15 mouse cellular contexts compared by ENCODE assay signal in genomic region chr15:81806621-81807404, GRCm38 (mm10). TPM values are rescaled to one million over a fixed set of nuclear protein-coding genes. Genes with fewer than 3 reads are reported as not detected.
DNase-seq lines count a peak whose midpoint lies in the region; ATAC-seq and TF ChIP-seq lines count a peak whose summit lies in the region.
"Had no signal": no experiment of that assay in that cellular context is flagged by ENCODE, and none has a peak within 500 bp of the region (broad histone marks: within the 10 kb centered on the region; RNA-seq: fewer than 3 reads in every experiment).

No protein-coding gene starts in this region.

- DNase-seq in kidney, adult 18-20 months, result peak; percentile 63
- DNase-seq in Patski (ENCODE audit: low read depth, low spot score), result peak; percentile 48
- peak; percentile 82 to 84 for DNase-seq in kidney, postnatal 36 days
- peak; percentile 86 for DNase-seq in lung, postnatal 25 days (ENCODE audit: low spot score)
- no peak for DNase-seq in forebrain, postnatal 0 days
- no peak for DNase-seq in thymus, postnatal 14 days
- DNase-seq: adrenal gland, postnatal 14 days; cerebellum, adult 9-10 months; embryo, embryonic 11 days; right cerebral cortex, postnatal 14 days had no signal

- POLR2A ChIA-PET in Patski (lab: Charles Lee), result no interaction called here

- WGBS in kidney, embryonic 14.5 days, result 82% methylated on average over 4 of the region's 4 CpGs
- 79% methylated on average over 4 of the region's 4 CpGs for WGBS in forebrain, postnatal 0 days

- in situ Hi-C loops in Patski (cut with MboI; ENCODE audit: low pct_unique_long_range_greater_than_20kb), result no loop called here

- TF ChIP-seq CTCF in Patski (IDR thresholded peaks at IDR 0.05), result no peak
- no peak for TF ChIP-seq CTCF in forebrain, postnatal 0 days (IDR thresholded peaks at IDR 0.05; ENCODE audit: low read depth)

- H3K36me3 ChIP-seq in kidney, embryonic 14.5 days (ENCODE audit: control insufficient read depth, insufficient read depth, low read length), result no peaks in the 10 kb centered on the region
- H3K36me3 ChIP-seq in forebrain, postnatal 0 days (ENCODE audit: insufficient read depth), result no peaks in the 10 kb centered on the region
- H3K36me3 ChIP-seq: limb, embryonic 15.5 days; midbrain, embryonic 15.5 days had no signal

- no peak overlapping the region for H3K4me3 ChIP-seq in kidney, embryonic 14.5 days (ENCODE audit: low read length)
- no peak overlapping the region for H3K4me3 ChIP-seq in forebrain, postnatal 0 days (ENCODE audit: low read depth, low read length)
- H3K4me3 ChIP-seq: limb, embryonic 15.5 days; midbrain, embryonic 15.5 days had no signal

- no peak overlapping the region for H3K9ac ChIP-seq in kidney, embryonic 14.5 days (ENCODE audit: low read depth, low read length)
- no peak overlapping the region for H3K9ac ChIP-seq in forebrain, postnatal 0 days
- H3K9ac ChIP-seq: limb, embryonic 15.5 days; midbrain, embryonic 15.5 days had no signal

- CTCF ChIA-PET in Patski (lab: Charles Lee), result interaction anchor here (1.3 kb wide), 1 partner anchor 105 kb away, joined by 3 read pairs; no protein-coding TSS in a partner anchor

- H3K4me1 ChIP-seq in kidney, embryonic 14.5 days (ENCODE audit: control insufficient read depth, insufficient read depth, low read length), result peaks cover 50% of the 10 kb centered on the region
- peaks cover 20% of the 10 kb centered on the region for H3K4me1 ChIP-seq in forebrain, postnatal 0 days (ENCODE audit: insufficient read depth)

- no peaks in the 10 kb centered on the region for H3K9me3 ChIP-seq in kidney, embryonic 14.5 days (ENCODE audit: control insufficient read depth, low read length)
- no peaks in the 10 kb centered on the region for H3K9me3 ChIP-seq in forebrain, postnatal 0 days (ENCODE audit: low read length)
- H3K9me3 ChIP-seq: limb, embryonic 15.5 days; midbrain, embryonic 15.5 days had no signal

- ATAC-seq in kidney, embryonic 14.5 days (ENCODE audit: low FRiP score, low TSS enrichment), result no peak
- ATAC-seq in Patski, result no peak
- no peak for ATAC-seq in forebrain, postnatal 0 days
- ATAC-seq: forebrain, embryonic 14.5 days; midbrain, embryonic 15.5 days had no signal

- no peak overlapping the region for H3K27ac ChIP-seq in kidney, embryonic 14.5 days (ENCODE audit: low read depth, low read length)
- H3K27ac ChIP-seq in forebrain, postnatal 0 days (ENCODE audit: low read depth, low read length), result no peak overlapping the region
- H3K27ac ChIP-seq: limb, embryonic 15.5 days; midbrain, embryonic 15.5 days had no signal

- H3K27me3 ChIP-seq in kidney, embryonic 14.5 days (ENCODE audit: control insufficient read depth, insufficient read depth, low read length), result no peaks in the 10 kb centered on the region
- H3K27me3 ChIP-seq in Patski, result no peaks in the 10 kb centered on the region
- no peaks in the 10 kb centered on the region for H3K27me3 ChIP-seq in forebrain, postnatal 0 days (ENCODE audit: insufficient read depth, low read length)
- H3K27me3 ChIP-seq: limb, embryonic 15.5 days; midbrain, embryonic 15.5 days had no signal

- no peak overlapping the region for H3K4me2 ChIP-seq in kidney, embryonic 14.5 days (replicated peaks; ENCODE audit: low read depth, low read length)
- H3K4me2 ChIP-seq in forebrain, postnatal 0 days (ENCODE audit: low read depth), result no peak overlapping the region
- H3K4me2 ChIP-seq: heart, embryonic 11.5 days; limb, embryonic 15.5 days; midbrain, embryonic 15.5 days had no signal

RNA-seq across cellular contexts. Expression of gene Tef, which starts 4.6 kb away (rescaled TPM):
- 16.1 and 19.2 TPM in 2 replicates for polyA plus RNA-seq in kidney, embryonic 14.5 days (2014; fragmentation: Nextera tagmentation; extraction: Ambion mirVana)
- polyA plus RNA-seq in Patski (2021), result 61.5 TPM
- total RNA-seq in forebrain, postnatal 0 days (2014; rRNA removed), result 60.2 and 71.8 TPM in 2 replicates
- polyA plus RNA-seq in forebrain, postnatal 0 days (2015; fragmentation: Nextera tagmentation; extraction: Ambion mirVana), result 21.9 and 27.8 TPM in 2 replicates

RNA-seq across cellular contexts. Expression of gene Tob2, which starts 51.8 kb away (rescaled TPM):
- polyA plus RNA-seq in kidney, embryonic 14.5 days (2014; fragmentation: Nextera tagmentation; extraction: Ambion mirVana), result 19.4 and 24.1 TPM in 2 replicates
- 27.3 TPM for polyA plus RNA-seq in Patski (2021)
- total RNA-seq in forebrain, postnatal 0 days (2014; rRNA removed), result 9.2 and 13.0 TPM in 2 replicates
- polyA plus RNA-seq in forebrain, postnatal 0 days (2015; fragmentation: Nextera tagmentation; extraction: Ambion mirVana), result 11.4 TPM in 2 replicates

Comparison
In these comparisons a context has a peak if more than half of its experiments do, and no peak if none do; other contexts are left out.
1. DNase-seq: peak in kidney, adult 18-20 months (single experiment), Patski (single experiment), kidney, postnatal 36 days (2 of 2) and lung, postnatal 25 days (single experiment); none in forebrain, postnatal 0 days (single experiment) and thymus, postnatal 14 days (single experiment).